8 mouse cellular contexts compared by ENCODE assay signal in the genomic region with DNA sequence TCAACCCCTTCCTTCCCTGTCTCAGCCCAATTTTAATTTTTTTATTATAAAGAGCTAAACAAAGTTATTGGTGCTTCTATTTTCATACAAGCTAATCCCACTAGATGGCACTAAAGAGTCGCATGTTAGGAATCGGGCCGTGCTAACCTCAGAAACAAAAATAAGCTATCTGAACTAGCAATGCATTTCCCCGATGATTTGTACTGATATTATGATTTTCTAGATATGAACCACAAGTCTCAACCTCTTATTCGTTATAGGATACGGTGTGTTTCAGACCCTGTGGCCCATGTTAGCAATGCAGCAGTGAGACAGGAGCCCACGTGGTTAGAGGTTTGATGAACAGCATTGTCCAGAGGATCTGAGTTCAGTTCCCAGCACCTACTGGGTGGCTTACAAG. TPM values are rescaled to one million over a fixed set of nuclear protein-coding genes. Genes with fewer than 3 reads are reported as not detected.
DNase-seq lines count a peak whose midpoint lies in the region; ATAC-seq lines count a peak whose summit lies in the region.

No protein-coding gene starts in this region.

- no peaks in the 10 kb centered on the region for H3K36me3 ChIP-seq in embryonic facial prominence, embryonic 13.5 days
- H3K36me3 ChIP-seq in megakaryocyte, embryonic 14.5 days (replicated peaks; ENCODE audit: low read length), result no peaks in the 10 kb centered on the region
- no peaks in the 10 kb centered on the region for H3K36me3 ChIP-seq in forebrain, embryonic 13.5 days (ENCODE audit: poor library complexity, severe bottlenecking)

- H3K27me3 ChIP-seq in embryonic facial prominence, embryonic 13.5 days, result no peaks in the 10 kb centered on the region
- H3K27me3 ChIP-seq in megakaryocyte, embryonic 14.5 days (replicated peaks), result peaks cover 6% of the 10 kb centered on the region
- no peaks in the 10 kb centered on the region for H3K27me3 ChIP-seq in forebrain, embryonic 13.5 days

- H3K27ac ChIP-seq in embryonic facial prominence, embryonic 13.5 days, result no peak overlapping the region
- H3K27ac ChIP-seq in forebrain, embryonic 13.5 days, result no peak overlapping the region

- H3K4me1 ChIP-seq in embryonic facial prominence, embryonic 13.5 days, result peaks cover 5% of the 10 kb centered on the region; the same call in 1 of the 2 replicates
- peaks cover 35% of the 10 kb centered on the region for H3K4me1 ChIP-seq in megakaryocyte, embryonic 14.5 days
- H3K4me1 ChIP-seq in forebrain, embryonic 13.5 days, result peaks cover 7% of the 10 kb centered on the region

- 16% methylated on average over 7 of the region's 7 CpGs for WGBS in embryonic facial prominence, embryonic 13.5 days
- WGBS in forebrain, embryonic 13.5 days, result 18% methylated on average over 7 of the region's 7 CpGs

- H3K4me2 ChIP-seq in embryonic facial prominence, embryonic 13.5 days, result peak overlapping the region; percentile 23; the same call in 1 of the 2 replicates
- H3K4me2 ChIP-seq in forebrain, embryonic 13.5 days, result no peak overlapping the region; the same call in 1 of the 2 replicates

- H3K9ac ChIP-seq in embryonic facial prominence, embryonic 13.5 days, result no peak overlapping the region
- H3K9ac ChIP-seq in forebrain, embryonic 13.5 days, result no peak overlapping the region

- no peak for ATAC-seq in embryonic facial prominence, embryonic 13.5 days (ENCODE audit: insufficient number of reproducible peaks, insufficient read depth, low FRiP score, low TSS enrichment, low read depth)
- no peak for ATAC-seq in forebrain, embryonic 13.5 days

- no peaks in the 10 kb centered on the region for H3K9me3 ChIP-seq in embryonic facial prominence, embryonic 13.5 days
- no peaks in the 10 kb centered on the region for H3K9me3 ChIP-seq in megakaryocyte, embryonic 14.5 days
- no peaks in the 10 kb centered on the region for H3K9me3 ChIP-seq in forebrain, embryonic 13.5 days (replicated peaks)

- DNase-seq in heart, adult 11 months, result peak; percentile 48
- DNase-seq in heart, postnatal 25 days (ENCODE audit: low spot score), result no peak
- DNase-seq in thymus, postnatal 0 days (ENCODE audit: low spot score), result peak; percentile 56
- no peak for DNase-seq in thymus, postnatal 36 days
- no peak for DNase-seq in urinary bladder, postnatal 36 days (ENCODE audit: low spot score in 2 of 2)

- intact Hi-C loops in heart, postnatal 25 days (cut with DNase I), result loop anchor here (5.0 kb wide), 1 partner anchor 380 kb away; no protein-coding TSS in a partner anchor

- no peak overlapping the region for H3K4me3 ChIP-seq in embryonic facial prominence, embryonic 13.5 days
- peak overlapping the region; percentile 76 for H3K4me3 ChIP-seq in megakaryocyte, embryonic 14.5 days (replicated peaks)
- H3K4me3 ChIP-seq in forebrain, embryonic 13.5 days, result no peak overlapping the region

RNA-seq across cellular contexts. Expression of a gene that starts 5.2 kb away (rescaled TPM):
- 10 to 100 TPM in 1 of 2 experiments, 1 to 10 TPM in 1; 9.7 to 10.2 TPM for total RNA-seq in heart, postnatal 25 days (2021)
- 2.4 and 2.7 TPM in 2 replicates for polyA plus RNA-seq in thymus, postnatal 0 days (2015; fragmentation: Nextera tagmentation; extraction: Ambion mirVana)
- polyA plus RNA-seq in embryonic facial prominence, embryonic 13.5 days (2015; fragmentation: Nextera tagmentation; extraction: Ambion mirVana), result 7.7 and 8.2 TPM in 2 replicates
- 0.70 TPM in 1 of 2 replicates, not detected in the other for polyA plus RNA-seq in megakaryocyte, embryonic 14.5 days (2012; ENCODE audit: insufficient read depth, low replicate concordance)
- polyA plus RNA-seq in forebrain, embryonic 13.5 days (2015; fragmentation: Nextera tagmentation; extraction: Ambion mirVana), result 6.9 and 7.0 TPM in 2 replicates

RNA-seq across cellular contexts. Expression of a gene that starts 52.6 kb away (rescaled TPM):
- total RNA-seq in heart, postnatal 25 days (2021), result 1 to 10 TPM; 2.1 to 2.5 TPM
- polyA plus RNA-seq in thymus, postnatal 0 days (2015; fragmentation: Nextera tagmentation; extraction: Ambion mirVana), result 15.9 and 17.3 TPM in 2 replicates
- 15.5 and 15.9 TPM in 2 replicates for polyA plus RNA-seq in embryonic facial prominence, embryonic 13.5 days (2015; fragmentation: Nextera tagmentation; extraction: Ambion mirVana)
- 0.40 and 0.71 TPM in 2 replicates for polyA plus RNA-seq in megakaryocyte, embryonic 14.5 days (2012; ENCODE audit: insufficient read depth, low replicate concordance)
- 13.7 and 16.9 TPM in 2 replicates for polyA plus RNA-seq in forebrain, embryonic 13.5 days (2015; fragmentation: Nextera tagmentation; extraction: Ambion mirVana)

Comparison
In these comparisons a context has a peak if more than half of its experiments do, and no peak if none do; other contexts are left out.
1. DNase-seq: peak in heart, adult 11 months (single experiment) and thymus, postnatal 0 days (single experiment); none in heart, postnatal 25 days (single experiment), thymus, postnatal 36 days (0 of 2) and urinary bladder, postnatal 36 days (0 of 2).